Mouse (Mus musculus) neural tube, postnatal 0 days (tissue): ENCODE data around the gene Syvn1. TPM values are rescaled to one million over a fixed set of nuclear protein-coding genes. Genes with fewer than 3 reads are reported as not detected.

Experiments used
- microRNA-seq: library from miRNA; unstranded; fragments of <30 nt; microRNA quantifications from one replicate; pipeline ENCODE4, GENCODE M21; 2016
- polyA plus RNA-seq: library from polyadenylated mRNA; unstranded; fragments of >200 nt; fragmentation: Nextera tagmentation; extraction: Ambion mirVana; gene quantifications from 2 replicates; pipeline ENCODE4 v1.2.1, GENCODE M21; 2015

The Syvn1 gene
- polyA plus RNA-seq, result 28.0 and 31.6 TPM in 2 replicates

DNA sequence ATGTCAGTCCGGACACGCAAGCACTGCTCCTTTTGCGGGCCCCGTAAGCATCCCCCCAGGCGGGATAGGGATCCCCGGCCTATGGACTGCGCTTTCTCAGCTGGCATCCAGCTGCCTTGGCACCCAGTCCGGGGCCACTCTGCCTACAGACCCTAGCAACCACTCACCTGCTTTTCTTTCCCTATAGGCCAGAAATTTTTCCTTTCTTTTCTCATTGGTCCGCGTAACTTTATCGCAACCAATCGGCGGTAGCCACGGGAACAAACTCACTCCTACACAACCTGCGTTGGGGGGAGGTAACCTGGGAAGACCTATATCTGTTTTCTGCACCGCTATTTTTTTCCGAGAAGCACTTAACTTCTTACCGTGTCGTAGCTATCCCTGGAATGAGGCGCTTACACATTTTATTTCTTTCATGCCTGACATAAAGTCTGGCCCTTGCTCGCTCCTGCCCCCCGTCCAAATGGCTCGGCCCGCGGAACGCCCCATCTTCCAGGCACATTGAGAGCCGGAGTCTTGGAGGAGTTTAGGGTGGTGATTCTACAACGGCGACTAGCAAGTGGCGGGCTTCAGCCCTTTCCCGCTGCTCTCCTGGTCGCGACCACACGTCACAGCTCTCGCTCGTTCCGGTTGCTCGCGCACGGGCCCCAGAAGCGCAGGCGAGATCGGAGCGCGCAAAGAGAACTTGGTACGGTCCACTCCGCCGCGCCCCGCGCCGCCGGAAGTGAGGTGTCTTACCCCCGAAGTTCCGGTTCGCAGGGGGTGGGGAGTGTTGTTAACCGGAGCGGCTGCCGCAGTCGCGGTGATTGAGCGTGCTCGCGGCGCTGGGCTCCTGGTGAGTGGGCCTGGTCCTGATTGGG lies at the start of gene Syvn1:
TSS of gene Syvn1 (plus strand) at position 283 of the 860 bp plus-strand sequence.

DNA sequence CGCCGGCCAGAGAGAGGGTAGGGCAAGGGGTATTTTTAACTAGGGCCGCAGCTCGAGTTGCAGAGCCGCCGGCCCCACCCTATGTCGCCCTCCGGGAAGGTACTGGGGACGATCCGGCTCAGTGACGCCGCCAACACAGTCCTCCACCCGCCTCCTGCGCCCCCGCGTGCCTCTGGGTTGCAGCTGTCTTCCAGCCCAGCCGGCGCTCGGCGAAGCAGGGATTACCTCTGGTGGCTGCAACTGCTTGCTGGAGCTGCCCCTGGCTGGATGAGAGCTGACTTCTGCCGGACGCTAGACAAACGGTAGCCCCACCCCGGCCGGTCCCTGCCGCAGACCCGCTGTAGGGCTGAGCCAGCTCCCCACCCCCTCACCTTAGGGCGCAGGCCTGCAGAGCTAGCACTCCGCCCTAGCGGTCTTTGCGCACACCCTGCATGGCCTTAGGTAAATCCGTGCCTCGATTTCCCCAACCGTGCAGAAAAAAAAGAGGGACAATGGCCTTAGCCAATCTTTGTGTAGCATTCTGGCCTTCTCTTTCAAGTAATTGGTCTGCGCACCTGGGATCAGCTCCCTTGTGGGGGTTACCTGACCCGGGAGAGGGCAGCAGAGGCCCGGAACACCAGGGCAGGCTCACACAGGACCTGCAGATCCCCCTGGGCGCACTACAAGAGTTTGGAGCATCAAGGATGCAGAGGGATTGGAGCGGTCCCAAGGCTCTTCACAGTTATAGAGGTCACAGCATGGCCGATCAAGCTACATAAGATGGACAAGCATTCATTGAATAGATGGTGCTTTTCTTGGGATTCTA lies 30.7 kb upstream of the Syvn1 start, which contains the start of gene Capn1:
TSS of gene Capn1 (minus strand) at position 387 of the 805 bp plus-strand sequence.

DNA sequence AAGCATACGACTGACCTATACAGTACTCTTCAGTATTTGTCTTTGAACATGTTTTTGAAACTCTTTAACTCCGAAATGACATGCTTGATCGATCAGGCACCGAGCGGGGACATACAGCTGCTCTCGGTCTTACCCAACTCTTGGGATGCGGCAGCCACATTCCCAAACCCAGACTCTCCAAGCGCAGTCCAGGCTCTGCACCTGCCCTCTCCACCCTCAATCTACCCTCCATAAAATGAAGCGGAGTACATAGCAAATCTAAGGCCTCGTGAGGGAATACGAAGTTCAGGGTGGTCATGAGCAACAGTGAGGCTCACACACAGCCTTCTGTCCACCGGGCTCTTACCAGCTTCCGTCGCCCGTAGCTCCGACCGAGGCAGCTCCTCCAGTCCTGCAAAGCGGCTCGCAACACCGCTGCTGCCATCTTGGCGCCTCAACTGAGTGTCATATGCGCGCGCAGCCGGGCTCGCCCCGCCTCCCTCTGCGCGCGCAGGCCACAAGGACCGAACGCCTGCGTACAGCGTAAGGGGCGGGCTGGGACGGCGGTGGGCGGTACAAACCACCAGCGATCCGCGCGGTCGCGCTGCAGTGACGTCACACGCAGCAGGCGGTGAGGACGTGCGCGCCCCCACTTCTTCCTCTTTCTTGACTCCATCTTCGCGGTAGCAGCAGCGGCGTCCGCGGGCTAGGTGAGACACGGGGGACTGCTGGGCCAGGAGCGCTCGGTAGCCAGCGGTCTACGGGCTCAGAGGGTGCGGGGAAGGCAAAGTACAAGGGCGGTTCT lies 11.1 kb downstream of the Syvn1 start, which contains the start of the genes Mrpl49 and Fau:
TSS of gene Mrpl49 (minus strand) at position 473 of the 784 bp plus-strand sequence.
TSS of gene Fau (plus strand) at position 532 of the 784 bp plus-strand sequence.

DNA sequence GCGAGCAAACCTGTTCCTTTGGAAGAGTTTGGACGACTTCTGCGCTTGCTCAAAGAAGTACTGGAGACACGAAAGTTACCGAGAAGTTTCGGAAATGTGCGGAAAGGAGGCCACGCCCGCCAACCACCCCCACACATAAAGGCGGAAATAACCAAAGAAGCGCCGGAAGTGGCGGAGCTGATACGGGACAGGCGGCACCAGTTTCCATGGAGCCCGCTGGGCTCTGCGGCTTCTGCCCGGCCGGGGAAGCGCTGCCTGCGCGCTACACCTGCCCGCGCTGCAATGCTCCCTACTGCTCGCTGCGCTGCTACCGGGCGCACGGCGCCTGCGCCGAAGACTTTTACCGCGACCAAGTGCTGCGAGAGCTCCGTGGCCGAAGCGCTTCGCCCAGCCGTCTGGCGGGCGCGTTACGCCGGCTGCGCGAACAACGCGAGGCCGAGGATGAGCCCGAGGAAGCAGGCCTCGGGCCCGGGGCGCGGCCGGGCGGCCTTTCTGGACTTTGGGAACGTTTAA lies 14.7 kb downstream of the Syvn1 start, which contains the start of gene Znhit2:
TSS of gene Znhit2 (plus strand) at position 172 of the 513 bp plus-strand sequence.

DNA sequence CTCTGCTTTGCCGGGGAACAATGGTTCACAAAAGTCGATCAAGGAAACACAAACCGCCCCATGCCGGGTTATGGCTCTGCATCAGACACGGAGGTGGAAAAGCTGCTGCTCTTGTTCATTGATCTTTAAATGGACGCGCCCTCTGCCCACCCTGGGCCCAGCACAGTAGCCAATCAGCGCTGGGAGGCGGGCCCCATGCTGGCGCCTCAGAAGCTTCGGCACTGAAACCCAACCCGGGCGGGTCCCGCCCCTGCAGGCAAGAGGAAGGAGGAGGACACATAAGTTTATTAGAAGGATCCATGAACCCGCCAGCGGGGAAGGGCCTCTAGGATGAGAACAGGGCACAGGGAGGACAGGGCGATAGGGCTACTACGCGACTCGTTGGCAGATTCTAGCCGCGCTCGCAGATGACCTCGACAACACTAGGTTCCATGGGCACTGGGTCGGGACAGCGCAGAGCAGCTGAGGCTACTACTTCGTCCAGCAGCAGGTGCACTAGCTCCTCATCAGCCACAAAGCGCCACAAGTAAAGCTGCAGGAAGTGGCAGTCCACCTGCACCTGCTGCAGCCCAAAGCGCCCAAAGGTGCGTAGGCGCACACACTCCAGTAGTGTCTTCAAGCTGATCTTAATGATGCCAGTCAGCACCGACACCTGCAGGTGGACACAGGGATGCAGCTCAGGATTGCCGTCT lies 21.5 kb downstream of the Syvn1 start, which contains the start of gene Tm7sf2:
TSS of gene Tm7sf2 (minus strand) at position 650 of the 692 bp plus-strand sequence.

DNA sequence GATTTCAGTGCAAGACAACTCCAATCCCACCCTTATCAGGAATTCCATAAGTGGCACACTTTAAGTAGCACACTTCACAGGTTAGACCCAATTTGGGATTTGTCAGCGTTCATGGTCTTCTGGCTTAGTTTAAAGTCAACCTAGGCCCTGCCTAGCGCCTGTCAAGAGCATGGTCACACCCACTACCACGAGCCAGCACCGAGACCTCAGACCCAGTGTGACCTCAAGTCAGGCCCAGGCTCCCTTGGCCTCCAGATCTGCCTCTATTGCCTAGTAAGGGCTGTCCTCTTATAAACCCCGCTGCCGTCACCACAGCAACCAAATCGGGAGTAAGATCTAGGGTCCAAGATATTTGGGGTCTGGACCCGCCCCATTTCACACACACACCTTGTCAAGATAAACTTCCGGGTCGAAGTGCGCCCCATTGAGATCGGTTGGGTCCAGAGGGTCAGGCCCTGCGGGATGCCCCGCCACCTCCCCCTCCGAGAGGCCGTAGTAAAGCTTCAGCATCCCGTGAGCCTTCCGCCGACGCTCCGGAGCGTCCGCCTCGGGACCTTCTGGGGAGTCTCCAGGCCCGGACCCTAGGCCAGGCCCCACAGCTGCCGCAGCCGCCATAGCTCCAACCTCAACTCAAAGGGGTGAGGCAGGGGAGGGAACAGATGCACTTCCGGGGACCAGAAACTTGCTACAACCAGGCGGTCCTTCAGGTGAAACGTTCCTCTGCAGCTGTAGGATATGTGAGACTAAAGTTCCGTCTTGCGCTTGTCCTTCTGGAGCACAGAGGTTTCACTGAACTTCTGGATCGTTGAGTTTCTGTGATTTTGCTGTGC lies 30.4 kb downstream of the Syvn1 start, which contains the start of gene Vps51:
TSS of gene Vps51 (minus strand) at position 668 of the 830 bp plus-strand sequence.

DNA sequence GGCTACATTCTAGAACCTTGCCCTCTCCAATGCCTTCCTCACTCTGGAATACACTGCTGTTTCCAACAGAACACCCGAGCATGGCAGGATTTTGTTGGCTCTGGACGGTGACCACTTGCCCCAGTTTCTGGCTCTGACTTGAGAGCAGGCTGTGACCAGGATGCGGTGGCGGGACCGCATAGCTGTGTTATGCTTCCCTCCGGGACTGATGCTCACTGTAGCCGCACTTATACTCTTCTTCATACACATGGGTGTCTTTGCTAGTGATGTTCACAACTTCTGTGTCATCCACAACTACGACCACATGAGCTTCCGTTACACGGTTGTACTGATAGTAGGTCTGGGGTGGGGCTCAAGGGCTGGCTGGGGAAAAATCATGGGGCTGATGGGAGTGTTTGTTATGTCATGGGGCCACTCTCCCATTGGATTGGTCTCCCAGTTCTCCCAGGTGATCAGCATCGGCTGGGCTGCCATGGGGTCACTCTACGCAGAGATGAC lies 33.7 kb downstream of the Syvn1 start, which contains the start of gene Tmem262:
TSS of gene Tmem262 (plus strand) at position 51 of the 498 bp plus-strand sequence.

DNA sequence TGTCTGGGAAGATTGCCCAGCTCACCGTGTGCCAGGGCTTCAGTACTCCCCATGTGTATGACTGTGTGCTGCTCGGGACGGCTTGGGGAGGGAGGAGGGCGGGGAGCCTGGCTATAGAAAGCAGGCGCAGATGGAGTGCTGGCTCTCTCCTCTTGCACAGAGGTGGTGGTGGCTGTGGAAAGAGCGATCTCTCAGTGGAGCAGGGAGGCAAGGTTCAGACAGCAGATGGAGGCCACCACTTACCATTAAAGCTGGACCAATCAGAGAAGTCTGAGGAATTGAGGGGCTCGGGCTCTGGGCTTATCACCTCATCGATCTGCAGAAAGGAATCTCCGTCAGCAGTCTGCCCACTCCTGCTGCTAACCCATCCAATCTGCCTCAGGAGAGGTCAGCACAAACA lies 35.8 kb downstream of the Syvn1 start, which contains the start of gene Gm28374:
TSS of gene Gm28374 (minus strand) at position 101 of the 400 bp plus-strand sequence.

DNA sequence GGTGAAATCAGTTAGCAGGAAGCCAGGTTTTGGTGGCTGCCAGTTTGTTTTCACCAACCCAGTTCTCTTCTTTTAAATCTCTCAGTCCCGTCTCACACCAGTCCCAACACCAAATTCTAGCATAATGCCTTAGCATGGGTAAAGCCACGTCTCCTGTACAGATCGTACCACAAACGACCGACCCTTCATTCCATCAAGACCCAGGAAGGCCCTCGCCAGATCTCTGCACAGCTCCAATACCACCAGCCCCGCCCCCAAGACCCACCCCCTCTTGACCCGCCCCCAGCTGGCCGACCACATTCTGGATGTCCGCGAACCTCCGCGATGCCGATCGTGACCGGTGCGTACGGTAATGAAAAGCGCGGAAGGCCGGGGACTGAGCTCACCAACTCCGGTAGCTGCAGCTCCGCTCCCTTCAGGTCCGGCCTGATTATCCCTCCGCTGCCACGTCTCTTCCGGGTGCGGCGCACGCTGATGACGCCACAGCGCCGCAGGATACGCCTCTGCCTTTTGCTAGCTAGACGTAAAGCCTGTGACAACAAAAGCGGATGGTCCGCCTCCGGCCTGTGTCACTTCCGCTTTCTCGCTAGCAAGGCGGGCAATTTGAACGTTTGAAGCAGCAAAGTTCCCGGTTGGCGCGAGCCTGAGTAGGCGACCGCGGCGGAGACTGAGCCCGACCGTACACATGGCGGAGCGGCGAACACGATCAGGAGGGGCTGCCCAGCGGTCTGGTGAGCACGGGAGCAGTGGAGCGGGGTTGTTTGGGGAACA lies 38.3 kb downstream of the Syvn1 start, which contains the start of the genes Zfpl1 and Cdca5:
TSS of gene Zfpl1 (minus strand) at position 479 of the 771 bp plus-strand sequence.
TSS of gene Cdca5 (plus strand) at position 506 of the 771 bp plus-strand sequence.

DNA sequence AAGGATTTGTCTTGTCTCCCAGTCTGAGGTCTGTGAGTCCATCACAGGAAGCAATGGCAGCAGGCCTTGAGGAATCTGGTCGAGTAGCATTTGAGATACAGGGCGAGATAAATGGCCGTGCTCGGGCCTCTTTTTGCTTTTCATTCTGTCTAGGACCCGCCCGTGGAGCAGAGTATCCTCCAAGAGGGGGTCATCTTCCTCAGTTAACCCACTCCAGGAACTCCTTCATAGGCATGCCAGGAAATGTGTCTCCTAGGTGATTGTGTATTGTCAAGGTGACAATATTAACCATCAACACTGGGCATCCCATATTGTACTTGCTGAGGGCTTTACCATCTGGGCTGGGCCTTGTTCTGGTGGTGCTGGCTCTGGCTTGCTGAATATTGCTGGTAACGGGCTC lies 47.7 kb downstream of the Syvn1 start, which contains the start of gene AC131692.1:
TSS of gene AC131692.1 (plus strand) at position 301 of the 400 bp plus-strand sequence.

Small RNA genes lying within 50 kb of the gene (microRNA-seq; reads per million reads assigned to microRNA genes)
- 2.3 reads per million for gene Mir6988

Other genes with a start within 250 kb of the Syvn1 start
- gene Frmd8, start 171.3 kb upstream of the Syvn1 start, polyA plus RNA-seq, result 12.2 and 12.5 TPM in 2 replicates
- 2.9 TPM in 2 replicates for gene Slc25a45, start 168.8 kb upstream of the Syvn1 start, polyA plus RNA-seq
- gene Tigd3, start 152.4 kb upstream of the Syvn1 start, polyA plus RNA-seq, result 6.3 and 8.0 TPM in 2 replicates
- gene Dpf2, start 133.6 kb upstream of the Syvn1 start, polyA plus RNA-seq, result 49.1 and 55.8 TPM in 2 replicates
- 18.7 and 21.8 TPM in 2 replicates for gene Cdc42ep2, start 121.8 kb upstream of the Syvn1 start, polyA plus RNA-seq
- 15.5 and 17.6 TPM in 2 replicates for gene Pola2, start 82.4 kb upstream of the Syvn1 start, polyA plus RNA-seq
- gene Slc22a20, start 60.4 kb upstream of the Syvn1 start, polyA plus RNA-seq, result not detected in 2 replicates
- gene Capn1, start 30.7 kb upstream of the Syvn1 start, polyA plus RNA-seq, result 5.2 and 5.8 TPM in 2 replicates
- gene Mrpl49, start 11.2 kb downstream of the Syvn1 start, polyA plus RNA-seq, result 51.3 and 60.2 TPM in 2 replicates
- 603 and 680 TPM in 2 replicates for gene Fau, start 11.3 kb downstream of the Syvn1 start, polyA plus RNA-seq
- 44.4 and 45.4 TPM in 2 replicates for gene Znhit2, start 14.6 kb downstream of the Syvn1 start, polyA plus RNA-seq
- gene Tm7sf2, start 21.8 kb downstream of the Syvn1 start, polyA plus RNA-seq, result 53.5 and 57.5 TPM in 2 replicates
- gene Vps51, start 30.7 kb downstream of the Syvn1 start, polyA plus RNA-seq, result 76.7 and 77.3 TPM in 2 replicates
- not detected in 2 replicates for gene Tmem262, start 33.5 kb downstream of the Syvn1 start, polyA plus RNA-seq
- gene Gm28374, start 35.7 kb downstream of the Syvn1 start, polyA plus RNA-seq, result 0.75 TPM in 1 of 2 replicates, not detected in the other
- gene Zfpl1, start 38.4 kb downstream of the Syvn1 start, polyA plus RNA-seq, result 75.3 and 75.4 TPM in 2 replicates
- 2.8 and 3.1 TPM in 2 replicates for gene Cdca5, start 38.4 kb downstream of the Syvn1 start, polyA plus RNA-seq
- gene AC131692.1, start 47.8 kb downstream of the Syvn1 start, polyA plus RNA-seq, result not detected in 2 replicates
- gene Naaladl1, start 59.2 kb downstream of the Syvn1 start, polyA plus RNA-seq, result 0.27 TPM in 2 replicates
- 53.9 and 58.0 TPM in 2 replicates for gene Sac3d1, start 72.1 kb downstream of the Syvn1 start, polyA plus RNA-seq
- gene Snx15, start 81.7 kb downstream of the Syvn1 start, polyA plus RNA-seq, result 51.8 and 61.0 TPM in 2 replicates
- 0.18 TPM in 1 of 2 replicates, not detected in the other for gene Batf2, start 94.4 kb downstream of the Syvn1 start, polyA plus RNA-seq
- gene Arl2, start 95.0 kb downstream of the Syvn1 start, polyA plus RNA-seq, result 163 TPM in 2 replicates
- not detected in 2 replicates for gene Majin, start 137.8 kb downstream of the Syvn1 start, polyA plus RNA-seq
- gene Gpha2, start 179.8 kb downstream of the Syvn1 start, polyA plus RNA-seq, result 0.67 and 0.69 TPM in 2 replicates
- gene Ppp2r5b, start 189.3 kb downstream of the Syvn1 start, polyA plus RNA-seq, result 150 and 175 TPM in 2 replicates
- gene Atg2a, start 195.1 kb downstream of the Syvn1 start, polyA plus RNA-seq, result 8.0 and 12.7 TPM in 2 replicates
- 66.0 and 70.7 TPM in 2 replicates for gene Ehd1, start 230.1 kb downstream of the Syvn1 start, polyA plus RNA-seq